Mouse (Mus musculus): ENCODE data around the gene Cep41.

DNA sequence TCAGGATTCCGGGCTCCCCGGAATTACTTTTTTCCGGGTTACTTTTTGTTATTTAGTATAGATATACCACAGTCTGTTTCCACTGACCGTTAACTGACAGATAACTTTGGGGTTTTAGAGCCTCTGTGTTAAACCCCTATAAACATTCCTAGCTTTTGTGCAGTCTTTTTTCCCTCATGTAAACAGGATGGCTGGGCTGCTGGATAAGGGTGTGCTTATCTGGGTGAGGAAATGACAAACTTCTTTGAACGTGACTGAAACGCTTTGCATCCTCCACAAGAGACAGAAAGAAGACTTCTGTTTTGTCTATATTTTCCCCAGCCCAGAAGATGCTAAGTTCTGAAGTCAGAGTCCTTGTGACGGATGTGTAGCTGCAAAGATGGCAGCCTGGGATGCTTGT lies 18.9 kb upstream of the Cep41 start:
- no peak for TF ChIP-seq POLR2A (IDR thresholded peaks at IDR 0.05; ENCODE audit: low read depth, low read length)
- no peak for TF ChIP-seq CTCF (IDR thresholded peaks at IDR 0.05; ENCODE audit: extremely low read depth, insufficient read depth, insufficient read length, insufficient replicate concordance)
